Mouse (Mus musculus) retina, adult 2 months (tissue): ENCODE measurements around the gene Msi2.

Experiments used
- DNase-seq: peaks from one replicate; pipeline ENCODE4 v3.0.0-alpha.2; 2012; ENCODE audit warnings: low read depth, low spot score

Msi2 gene

GRCm38 (mm10) chr11:88592099-88592498 is 126.2 kb downstream of the Msi2 start:
- DNase-seq: no peak

GRCm38 (mm10) chr11:88590647-88591046 is 127.7 kb downstream of the Msi2 start:
- no peak for DNase-seq

- no peak for DNase-seq
Observed at GRCm38 (mm10) chr11:88589641-88590040, 128.7 kb downstream of the Msi2 start.

GRCm38 (mm10) chr11:88588688-88589210 is 129.6 kb downstream of the Msi2 start:
- DNase-seq: no peak

GRCm38 (mm10) chr11:88587710-88588109 is 130.6 kb downstream of the Msi2 start:
- no peak for DNase-seq

- no peak for DNase-seq
Observed at GRCm38 (mm10) chr11:88585880-88586279, 132.4 kb downstream of the Msi2 start.

- DNase-seq: peak; percentile 65
Observed at GRCm38 (mm10) chr11:88585171-88585632, 133.1 kb downstream of the Msi2 start.

- DNase-seq: no peak
Observed at GRCm38 (mm10) chr11:88583866-88584265, 134.4 kb downstream of the Msi2 start.

- no peak for DNase-seq
Observed at GRCm38 (mm10) chr11:88583259-88583833, 135.0 kb downstream of the Msi2 start.

- DNase-seq: peak; percentile 20
Observed at GRCm38 (mm10) chr11:88582781-88583180, 135.5 kb downstream of the Msi2 start.

GRCm38 (mm10) chr11:88582021-88582707 is 136.1 kb downstream of the Msi2 start:
- no peak for DNase-seq

- no peak for DNase-seq
Observed at GRCm38 (mm10) chr11:88581375-88581774, 136.9 kb downstream of the Msi2 start.

- no peak for DNase-seq
Observed at GRCm38 (mm10) chr11:88578700-88579099, 139.6 kb downstream of the Msi2 start.

GRCm38 (mm10) chr11:88577076-88577475 is 141.2 kb downstream of the Msi2 start:
- no peak for DNase-seq

GRCm38 (mm10) chr11:88576233-88576998 is 141.9 kb downstream of the Msi2 start:
- no peak for DNase-seq

GRCm38 (mm10) chr11:88574575-88575360 is 143.5 kb downstream of the Msi2 start:
- no peak for DNase-seq

- DNase-seq: no peak
Observed at GRCm38 (mm10) chr11:88573013-88573412, 145.3 kb downstream of the Msi2 start.

GRCm38 (mm10) chr11:88572461-88572860 is 145.9 kb downstream of the Msi2 start:
- no peak for DNase-seq

- DNase-seq: no peak
Observed at GRCm38 (mm10) chr11:88570715-88571202, 147.6 kb downstream of the Msi2 start.

- no peak for DNase-seq
Observed at GRCm38 (mm10) chr11:88566613-88567606, 151.4 kb downstream of the Msi2 start.
